Mouse (Mus musculus) testis, adult 2 months (tissue): Measurements from ENCODE around the gene Pigu.

Source experiments
- CTCF ChIP-seq: fragments of 200-500 bp; IDR thresholded peaks from 2 replicates; pipeline ENCODE4 v1.5.1; 2012; ENCODE audit warnings: low read depth, mild to moderate bottlenecking, inconsistent platforms, low read length, moderate library complexity; ENCODE audit not compliant: control insufficient read depth, insufficient read depth, insufficient replicate concordance
- POLR2A ChIP-seq: fragments of 200-500 bp; IDR thresholded peaks from 2 replicates; pipeline ENCODE4 v1.6.1; 2012; ENCODE audit warnings: low read depth, mild to moderate bottlenecking, inconsistent platforms, low read length, moderate library complexity; ENCODE audit not compliant: control insufficient read depth

DNA sequence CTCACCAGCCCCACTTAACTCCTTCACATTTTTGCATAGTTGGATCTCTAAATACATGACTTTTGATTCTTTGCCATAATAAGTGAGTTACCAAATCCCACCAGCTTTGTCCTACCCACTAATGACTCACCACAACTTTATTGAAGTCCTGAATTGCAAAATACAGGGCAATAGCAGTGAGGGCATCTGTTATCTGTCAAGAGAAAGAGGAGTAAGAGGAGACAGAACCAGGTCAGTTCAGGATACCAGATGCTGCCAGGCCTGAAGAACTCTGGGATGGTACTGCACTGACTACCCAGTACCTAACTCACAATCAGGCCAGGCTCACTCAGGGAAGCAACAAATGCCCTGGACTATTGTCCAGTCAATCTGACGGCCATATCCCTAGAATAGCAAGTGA lies 22.0 kb downstream of the Pigu start:
- no peak for TF ChIP-seq CTCF
- TF ChIP-seq POLR2A = no peak
